Mouse (Mus musculus) G1E (cell line): Measurements from ENCODE around the gene Dpf3. TPM values are rescaled to one million over a fixed set of nuclear protein-coding genes. Genes with fewer than 3 reads are reported as not detected.

ENCODE experiments used
- ATAC-seq: 2 replicates; pipeline ENCODE4 v1.8.0; 2016; ENCODE audit warnings: mild to moderate bottlenecking; ENCODE audit not compliant: insufficient number of reproducible peaks, poor library complexity, low FRiP score, severe bottlenecking; ENCODE audit errors: extremely low read depth
- DNase-seq: peaks from one replicate; pipeline ENCODE4 v3.0.0; 2012; ENCODE audit warnings: low spot score
- H3K27me3 ChIP-seq: 2 replicates; pipeline ENCODE4 v1.6.1; 2012; ENCODE audit warnings: mild to moderate bottlenecking, low read length, inconsistent platforms; ENCODE audit not compliant: insufficient read depth
- H3K36me3 ChIP-seq: replicated peaks from 2 replicates; pipeline ENCODE3; 2012; ENCODE audit warnings: mild to moderate bottlenecking, inconsistent platforms
- H3K4me1 ChIP-seq: 2 replicates; pipeline ENCODE4 v1.6.1; 2012; ENCODE audit warnings: low read depth, low read length, inconsistent platforms, mixed read lengths; ENCODE audit not compliant: insufficient read depth
- H3K4me3 ChIP-seq: 2 replicates; pipeline ENCODE4 v1.5.1; 2012; ENCODE audit warnings: low read depth, mild to moderate bottlenecking, inconsistent platforms, low read length, moderate library complexity, mixed read lengths
- H3K9me3 ChIP-seq: replicated peaks from 2 replicates; pipeline ENCODE4 v1.6.1; 2012; ENCODE audit warnings: inconsistent platforms
- CTCF ChIP-seq: IDR thresholded peaks from 2 replicates; pipeline ENCODE4 v1.5.1; 2012; ENCODE audit warnings: low read depth, low read length, inconsistent platforms, mixed read lengths
- GATA1 ChIP-seq: IDR thresholded peaks from 2 replicates; pipeline ENCODE4 v1.6.1; 2012; ENCODE audit warnings: borderline replicate concordance, low read length, inconsistent platforms, mixed read lengths
- GATA2 ChIP-seq: IDR thresholded peaks from 2 replicates; pipeline ENCODE4 v1.6.1; 2012; ENCODE audit warnings: low read depth, low read length, inconsistent platforms, borderline replicate concordance
- POLR2AphosphoS5 ChIP-seq: IDR thresholded peaks from 2 replicates; pipeline ENCODE4 v1.6.1; 2012; ENCODE audit warnings: low read depth, low read length, inconsistent platforms; ENCODE audit not compliant: insufficient replicate concordance
- TAL1 ChIP-seq: conservative IDR thresholded peaks from 2 replicates; pipeline ENCODE4 v1.6.1; 2012; ENCODE audit warnings: low read depth, low read length, inconsistent platforms, mixed read lengths
- polyA plus RNA-seq: library from polyadenylated mRNA; stranded (reverse); fragments of >175 nt; gene quantifications from 2 replicates; pipeline ENCODE4 v1.2.3, GENCODE M21; 2012
- total RNA-seq, 2 experiments: library from RNA; stranded (forward) in 1 of 2; stranded (reverse) in 1 of 2; fragments of 200-1000 nt in 1 of 2; fragments of >200 nt in 1 of 2; fragmentation: Nextera tagmentation in 1 of 2; gene quantifications; 2 replicates each; pipeline ENCODE4 v1.2.3; 2014 to 2017

The Dpf3 gene
- total and polyA plus RNA-seq, 3 experiments, result 8.1 to 19.7 (median 12.8) TPM

DNA sequence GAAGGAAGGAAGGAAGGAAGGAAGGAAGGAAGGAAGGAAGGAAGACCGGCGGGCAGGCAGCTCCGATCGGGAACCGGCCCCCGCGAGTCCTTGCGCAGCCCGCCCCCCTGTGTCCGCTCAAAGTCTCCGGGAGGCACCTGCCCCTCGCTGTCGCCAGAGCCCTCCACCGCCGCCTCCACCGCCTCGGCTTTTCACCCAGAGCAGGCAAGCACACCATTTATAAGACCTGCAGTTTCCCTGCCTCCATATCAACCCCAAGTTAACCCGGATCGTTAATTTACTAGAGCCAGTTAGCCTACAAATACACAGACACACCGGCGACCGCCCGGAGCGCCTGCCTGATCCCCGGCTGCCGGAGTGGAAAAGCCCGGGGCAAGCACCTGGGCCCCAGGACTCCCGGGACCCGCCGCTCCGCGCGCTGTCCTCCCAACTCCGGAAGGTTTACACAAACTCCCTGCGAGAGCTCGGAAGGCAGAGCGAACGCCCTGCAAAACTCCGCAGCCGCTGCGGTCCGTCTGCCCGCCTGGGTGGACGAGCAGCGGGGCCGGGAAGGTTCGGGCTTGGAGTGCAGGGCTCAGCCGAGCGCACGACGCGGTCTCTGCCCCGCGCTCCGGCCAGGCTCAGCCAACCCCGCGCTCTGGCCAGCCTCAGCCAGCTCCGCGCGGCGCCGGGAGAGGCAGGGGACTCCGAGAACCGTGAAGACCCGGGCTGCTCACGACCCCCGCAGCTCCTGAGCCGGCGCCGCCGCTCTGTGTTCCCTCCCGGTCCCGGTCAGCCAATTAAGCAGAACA is 650 bp downstream of the Dpf3 start:
- Histone ChIP-seq H3K36me3 (no peaks in the 10 kb centered on the region), H3K27me3 (peaks cover 23% of the 10 kb centered on the region), H3K4me3 (peak overlapping the region; percentile 84), H3K9me3 (peaks cover 7% of the 10 kb centered on the region), H3K4me1 (peaks cover 56% of the 10 kb centered on the region)
- DNase-seq (peak; percentile 71), ATAC-seq (no peak)
- TF ChIP-seq CTCF, result no peak
- no peak for TF ChIP-seq GATA1
- no peak for TF ChIP-seq TAL1
- TF ChIP-seq POLR2AphosphoS5, result no peak
- no peak for TF ChIP-seq GATA2

- Histone ChIP-seq H3K36me3 (no peaks in the 10 kb centered on the region), H3K4me3 (peak overlapping the region; percentile 84), H3K4me1 (peaks cover 63% of the 10 kb centered on the region), H3K9me3 (0 out of 2 replicates have a peak, but pooled peaks cover 1% of the 10 kb centered on the region), H3K27me3 (peaks cover 23% of the 10 kb centered on the region)
- ATAC-seq (no peak), DNase-seq (peak; percentile 45)
- TF ChIP-seq GATA1, result no peak
- no peak for TF ChIP-seq GATA2
- no peak for TF ChIP-seq POLR2AphosphoS5
- TF ChIP-seq CTCF, result no peak
- no peak for TF ChIP-seq TAL1
Measured at GRCm38 (mm10) chr12:83485911-83486670, 1.4 kb downstream of the Dpf3 start.

DNA sequence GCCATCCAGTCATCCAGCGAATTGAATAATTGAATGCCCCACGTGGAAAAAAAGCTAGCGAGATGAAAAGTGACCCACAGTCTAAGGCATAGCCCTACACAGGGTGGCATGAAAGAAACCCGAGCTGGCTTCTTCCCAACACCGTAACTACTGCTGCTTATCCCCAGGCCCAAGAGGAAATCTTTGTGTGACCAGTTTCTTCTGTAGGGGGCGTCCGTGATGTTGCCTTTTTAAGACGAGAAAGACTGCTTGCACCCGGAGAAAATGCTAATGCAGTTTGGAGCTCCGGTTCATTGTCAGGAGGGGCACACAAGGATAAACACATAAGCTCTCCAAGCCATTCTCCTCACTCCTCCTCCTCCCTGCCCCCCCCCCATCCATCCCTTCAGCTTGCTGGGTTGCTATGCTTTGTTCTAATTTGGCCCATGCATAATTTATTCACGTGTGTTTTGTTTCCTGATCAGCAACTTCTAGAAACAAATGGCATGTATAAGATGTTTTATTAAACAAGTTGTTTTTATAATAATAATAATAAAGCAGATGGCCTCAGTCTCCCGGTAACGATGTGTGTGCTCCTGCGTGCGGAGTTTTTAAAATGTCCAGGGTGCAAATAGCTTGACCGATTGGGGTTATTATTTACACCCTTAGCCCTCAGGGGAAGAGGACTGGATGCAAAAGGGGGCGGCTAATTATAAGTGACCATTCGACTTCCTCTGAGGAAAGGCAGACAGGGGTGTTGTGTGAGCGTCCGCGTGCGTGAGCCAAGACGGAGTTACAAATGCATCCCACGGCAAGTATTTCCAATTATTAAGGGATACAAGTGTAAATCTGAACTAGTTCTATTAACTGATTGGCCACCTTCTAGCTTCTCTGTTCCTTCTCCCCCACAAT is 2.4 kb downstream of the Dpf3 start:
- Histone ChIP-seq H3K27me3 (peaks cover 23% of the 10 kb centered on the region), H3K4me1 (peaks cover 72% of the 10 kb centered on the region), H3K9me3 (no peaks in the 10 kb centered on the region), H3K36me3 (no peaks in the 10 kb centered on the region), H3K4me3 (peak overlapping the region; percentile 84; the same call in 1 of the 2 replicates)
- DNase-seq (no peak), ATAC-seq (no peak)
- TF ChIP-seq POLR2AphosphoS5, result no peak
- no peak for TF ChIP-seq CTCF
- TF ChIP-seq GATA2, result no peak
- no peak for TF ChIP-seq GATA1
- TF ChIP-seq TAL1, result no peak

DNA sequence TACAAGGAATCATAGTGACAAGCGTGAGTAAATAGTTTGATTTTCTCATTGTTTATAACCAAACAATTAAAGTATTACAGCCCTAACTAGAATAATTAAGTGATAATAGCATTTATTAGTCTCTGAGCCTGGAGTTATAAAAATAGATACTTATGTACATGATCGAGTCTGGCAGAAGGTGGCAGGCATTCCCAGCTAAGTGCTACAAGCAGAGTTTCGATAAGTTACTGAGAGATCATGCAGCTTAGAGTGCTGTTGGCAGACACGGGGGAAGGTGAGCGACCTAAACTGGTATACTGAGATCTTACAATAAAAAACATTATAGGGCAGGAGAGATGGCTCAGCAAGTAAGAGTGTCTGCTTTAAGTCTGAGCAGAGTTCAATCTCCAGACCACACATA is 3.9 kb downstream of the Dpf3 start:
- Histone ChIP-seq H3K27me3 (peaks cover 22% of the 10 kb centered on the region), H3K9me3 (no peaks in the 10 kb centered on the region), H3K4me1 (peaks cover 80% of the 10 kb centered on the region), H3K36me3 (no peaks in the 10 kb centered on the region), H3K4me3 (no peak overlapping the region)
- ATAC-seq, result no peak
- no peak for TF ChIP-seq GATA2
- TF ChIP-seq POLR2AphosphoS5, result no peak
- no peak for TF ChIP-seq CTCF
- no peak for TF ChIP-seq GATA1
- TF ChIP-seq TAL1, result no peak
- DNase-seq, result no peak

- no peak for DNase-seq
- no peak overlapping the region for H3K4me3 ChIP-seq
- no peaks in the 10 kb centered on the region for H3K9me3 ChIP-seq
- TF ChIP-seq CTCF, result no peak
- no peak for TF ChIP-seq GATA2
- no peak for TF ChIP-seq TAL1
- TF ChIP-seq POLR2AphosphoS5, result no peak
- TF ChIP-seq GATA1, result no peak
- peaks cover 23% of the 10 kb centered on the region for H3K27me3 ChIP-seq
- ATAC-seq, result no peak
- peaks cover 64% of the 10 kb centered on the region for H3K4me1 ChIP-seq
- peaks cover 4% of the 10 kb centered on the region for H3K36me3 ChIP-seq
Measured at GRCm38 (mm10) chr12:83481439-83481838, 6.1 kb downstream of the Dpf3 start.
